Mouse (Mus musculus): ENCODE measurements around the gene Snap91.

DNA sequence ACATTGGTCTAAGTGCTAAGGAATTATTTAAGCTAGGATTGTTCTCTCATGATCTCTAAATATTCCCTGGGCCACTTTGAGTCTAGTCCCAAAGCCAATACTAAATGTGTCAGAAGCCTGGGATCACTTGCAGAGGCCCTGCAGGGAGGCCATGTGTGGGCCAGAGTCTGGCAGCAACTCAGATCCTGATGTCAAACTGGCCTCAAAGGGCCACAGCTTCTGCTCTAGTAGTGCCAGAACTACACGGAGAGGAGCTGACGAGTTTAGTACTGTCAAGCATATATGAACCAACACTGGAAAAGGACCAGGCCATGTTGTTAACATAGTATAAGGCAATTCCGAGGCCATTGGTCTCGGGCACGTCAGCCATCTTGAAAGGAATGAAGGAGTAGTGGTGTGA, 82.3 kb downstream of the Snap91 start:
- no peak for TF ChIP-seq EP300 (IDR thresholded peaks at IDR 0.05)
- no peak for TF ChIP-seq CTCF (IDR thresholded peaks at IDR 0.05)

Data from lung, postnatal 0 days (tissue).